Mouse (Mus musculus): ENCODE measurements around the gene Psap.
A peak's percentile ranks its signal among the peaks of the same experiment; 100 is the strongest.
"Not testable (repeated sequence)": the region's sequence is repeated elsewhere in the genome, so short reads cannot be mapped to it uniquely, and the experiment has no call there.

Gene Psap

DNA sequence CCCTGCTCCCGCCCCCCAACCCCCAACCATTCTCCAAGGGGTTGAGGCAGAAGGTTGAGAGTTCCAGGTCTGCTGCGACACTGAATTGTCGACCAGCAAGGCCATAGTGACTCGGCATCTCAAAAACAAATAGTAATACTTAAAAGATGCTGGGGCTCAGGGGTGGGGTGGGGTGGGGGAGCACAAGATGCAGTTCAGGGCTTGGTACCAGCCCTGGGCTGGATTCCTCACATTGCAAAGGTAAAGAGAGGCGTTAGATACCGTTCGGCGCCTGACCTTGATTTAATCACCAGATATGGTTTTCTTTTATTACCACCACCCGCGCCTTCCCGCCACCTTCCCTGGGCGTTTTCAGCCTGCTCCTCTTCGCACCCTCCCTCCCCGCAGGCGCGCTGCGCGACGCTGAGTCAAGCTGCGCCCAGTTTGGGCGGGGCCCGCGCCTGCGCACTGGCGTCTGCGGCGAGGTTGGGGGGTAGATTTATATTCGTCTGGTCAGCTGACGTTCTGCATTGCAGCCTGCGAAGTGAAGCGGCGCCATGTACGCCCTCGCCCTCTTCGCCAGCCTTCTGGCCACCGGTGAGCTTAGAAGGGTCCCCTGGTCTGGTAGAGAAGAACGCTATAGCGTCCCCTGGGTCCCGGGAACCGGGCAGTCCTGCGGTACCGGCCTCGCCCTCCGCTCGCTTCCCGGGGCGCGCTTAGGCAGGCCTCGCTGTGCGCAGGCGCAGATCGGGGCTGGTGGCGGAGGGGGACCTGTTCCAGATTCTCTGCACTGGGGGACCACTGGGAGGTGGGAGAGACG lies at the start of gene Psap:
Gene Psap, plus strand, starts transcription at position 421 of the 799 bp plus-strand sequence.
- peak; percentile 97 for DNase-seq (ENCODE audit: low read depth, low spot score)

- no peak for DNase-seq (ENCODE audit: low read depth, low spot score)
Measured at GRCm38 (mm10) chr10:60227666-60228065, 49.8 kb upstream of the Psap start.

DNA sequence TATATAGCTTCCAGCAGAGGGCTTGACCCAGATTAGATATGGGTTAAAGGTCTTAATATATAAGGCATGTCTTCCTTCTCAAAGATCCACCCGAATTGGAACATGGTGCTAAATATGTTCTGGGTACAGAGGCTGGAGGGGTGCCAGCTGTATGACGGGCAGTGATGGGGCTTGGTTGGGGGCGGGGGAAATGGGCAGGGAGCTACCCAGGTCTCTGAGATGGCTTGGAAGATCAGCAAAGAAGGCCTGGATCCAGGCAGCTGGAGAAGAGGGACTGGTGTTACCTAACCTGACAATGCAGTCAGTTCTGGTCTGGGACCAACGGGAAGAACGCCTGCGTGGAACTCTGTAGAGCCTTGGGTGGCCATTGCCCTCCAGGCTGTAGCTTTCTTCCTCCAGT lies 48.3 kb upstream of the Psap start:
- DNase-seq (ENCODE audit: low read depth, low spot score), result no peak

GRCm38 (mm10) chr10:60230321-60231088 lies 46.9 kb upstream of the Psap start:
- DNase-seq (ENCODE audit: low read depth, low spot score), result no peak

DNA sequence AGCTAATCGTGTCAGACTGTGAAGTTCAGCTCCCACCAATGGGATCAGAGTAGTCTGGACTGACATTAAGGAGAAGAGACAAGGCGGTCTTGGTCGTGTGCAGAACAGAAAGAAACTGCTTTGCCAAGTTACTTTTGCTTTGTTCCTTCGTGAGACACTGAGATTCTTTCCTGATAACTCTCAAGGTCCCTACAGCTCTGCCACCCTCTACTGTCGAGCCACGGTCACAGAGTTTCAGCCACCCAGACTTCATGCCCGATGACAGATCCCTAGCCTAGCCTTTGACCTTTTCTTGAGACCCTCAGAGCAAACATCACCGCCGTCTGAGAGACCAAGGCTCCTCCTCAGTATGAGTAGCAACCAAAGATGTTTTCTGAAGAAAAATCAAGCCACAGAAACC lies 43.4 kb upstream of the Psap start:
- DNase-seq (ENCODE audit: low read depth, low spot score), result no peak

- DNase-seq (ENCODE audit: low read depth, low spot score), result not testable (repeated sequence)
Measured at GRCm38 (mm10) chr10:60235876-60236275, 41.6 kb upstream of the Psap start.

DNA sequence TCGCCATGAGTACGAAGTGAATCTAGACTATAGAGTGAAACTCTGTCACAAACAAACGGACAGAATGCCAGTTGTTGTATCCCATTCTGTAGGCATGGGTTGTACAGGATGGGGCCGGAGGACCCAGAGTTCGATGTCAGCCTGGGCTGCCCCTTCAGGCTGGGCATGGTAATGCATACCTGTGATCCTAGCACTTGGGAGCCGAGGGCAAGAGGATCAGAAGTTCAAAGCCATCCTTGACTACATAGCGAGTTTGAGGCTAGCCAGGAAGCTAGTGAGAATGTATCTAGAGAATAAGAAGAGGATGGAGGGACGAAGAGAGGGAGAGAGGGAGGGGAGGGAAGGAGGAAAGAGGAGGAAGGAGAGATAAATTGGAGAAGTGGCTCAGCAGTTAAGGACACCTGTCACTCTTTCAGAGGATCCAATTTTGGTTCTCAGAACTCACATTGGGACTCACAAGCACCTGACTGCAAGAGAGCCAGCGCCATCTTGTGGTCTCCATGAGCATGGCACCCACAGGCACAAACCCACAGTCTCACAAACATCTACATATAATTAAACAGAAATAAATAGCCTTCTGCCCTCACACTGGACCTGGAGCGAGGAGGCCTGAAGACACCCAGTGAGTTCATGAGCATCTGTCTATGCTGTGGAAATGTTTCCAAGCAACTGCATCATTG lies 39.8 kb upstream of the Psap start:
- peak; percentile 64 for DNase-seq (ENCODE audit: low read depth, low spot score)

DNA sequence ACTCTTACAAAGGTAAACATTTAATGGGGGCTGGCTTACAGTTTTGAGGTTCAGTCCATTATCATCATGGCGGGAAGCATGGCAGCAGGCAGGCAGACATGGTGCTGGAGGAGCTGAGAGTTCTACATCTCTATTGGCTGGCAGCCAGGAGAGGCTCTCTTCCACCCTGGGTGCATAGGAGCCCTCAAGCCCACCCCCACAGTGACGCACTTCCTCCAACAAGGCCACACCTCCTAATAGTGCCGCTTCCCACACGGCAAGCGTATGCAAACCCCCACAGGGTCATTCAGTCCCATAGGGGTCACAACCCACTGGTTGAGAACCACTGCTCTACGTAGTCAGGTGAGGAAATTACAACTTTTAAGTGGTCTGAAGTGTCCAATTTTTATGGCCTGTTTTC lies 37.0 kb upstream of the Psap start:
- no peak for DNase-seq (ENCODE audit: low read depth, low spot score)

DNA sequence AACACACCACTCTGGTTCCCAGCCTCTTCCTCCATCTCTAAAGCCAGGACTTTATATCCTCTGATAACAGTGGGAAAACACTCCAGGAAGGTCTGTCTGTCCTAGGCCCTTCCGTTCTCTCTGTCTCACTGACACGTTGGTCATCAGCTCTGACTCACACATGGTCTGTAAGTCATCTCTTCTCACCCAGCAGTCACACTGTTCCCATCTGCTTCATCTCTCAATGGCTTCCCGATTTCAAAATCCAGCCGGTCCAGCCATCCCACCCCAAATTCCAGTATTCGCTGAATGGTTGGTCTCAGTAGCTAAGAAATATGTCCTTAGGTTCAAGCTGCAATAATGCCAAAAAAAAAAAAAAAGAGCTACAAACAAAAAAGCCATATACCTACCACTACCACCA lies 33.5 kb upstream of the Psap start:
- DNase-seq (ENCODE audit: low read depth, low spot score), result no peak

- DNase-seq (ENCODE audit: low read depth, low spot score), result peak; percentile 93
Measured at GRCm38 (mm10) chr10:60245041-60245440, 32.4 kb upstream of the Psap start.

DNA sequence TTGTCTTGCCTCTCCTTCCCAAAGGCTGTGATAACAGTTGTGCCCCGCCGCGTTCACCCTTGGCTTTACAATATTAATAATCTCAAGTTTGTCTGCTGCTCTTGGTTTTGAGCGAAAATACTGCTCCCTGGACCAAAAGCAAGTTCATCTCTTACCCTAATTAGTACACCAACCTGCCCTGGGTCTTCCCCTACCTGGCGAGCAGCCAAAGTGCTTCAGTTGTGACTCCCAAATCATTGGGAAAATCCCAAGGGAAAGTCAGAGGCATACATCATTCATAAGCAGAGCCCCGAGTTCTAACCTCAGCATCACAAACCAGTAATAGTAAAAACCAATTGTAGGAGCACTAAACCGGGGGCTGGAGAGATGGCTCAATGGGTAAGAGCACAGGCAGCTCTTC lies 31.8 kb upstream of the Psap start:
- DNase-seq (ENCODE audit: low read depth, low spot score), result no peak

DNA sequence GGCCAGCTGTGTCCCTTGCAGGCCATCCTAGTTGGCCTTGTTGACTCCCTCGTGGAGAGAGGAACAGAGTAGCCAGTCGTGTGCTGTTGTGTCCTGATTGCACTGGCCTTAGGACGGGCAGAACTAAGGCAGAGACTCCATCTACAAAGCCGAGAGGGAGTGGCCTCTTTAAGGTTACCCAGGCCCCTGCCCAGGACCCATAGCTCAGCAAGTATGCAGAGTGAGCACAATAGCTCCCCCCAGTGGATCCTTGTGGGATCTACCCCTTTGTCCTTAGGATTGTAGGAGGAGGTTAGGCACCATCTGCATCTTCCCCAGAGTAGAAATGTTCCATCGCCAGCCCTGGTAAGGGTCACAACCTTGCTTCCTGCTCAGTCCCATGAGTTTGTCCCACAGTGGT lies 30.9 kb upstream of the Psap start:
- DNase-seq (ENCODE audit: low read depth, low spot score), result peak; percentile 81

- not testable (repeated sequence) for DNase-seq (ENCODE audit: low read depth, low spot score)
Measured at GRCm38 (mm10) chr10:60248345-60248744, 29.1 kb upstream of the Psap start.

DNA sequence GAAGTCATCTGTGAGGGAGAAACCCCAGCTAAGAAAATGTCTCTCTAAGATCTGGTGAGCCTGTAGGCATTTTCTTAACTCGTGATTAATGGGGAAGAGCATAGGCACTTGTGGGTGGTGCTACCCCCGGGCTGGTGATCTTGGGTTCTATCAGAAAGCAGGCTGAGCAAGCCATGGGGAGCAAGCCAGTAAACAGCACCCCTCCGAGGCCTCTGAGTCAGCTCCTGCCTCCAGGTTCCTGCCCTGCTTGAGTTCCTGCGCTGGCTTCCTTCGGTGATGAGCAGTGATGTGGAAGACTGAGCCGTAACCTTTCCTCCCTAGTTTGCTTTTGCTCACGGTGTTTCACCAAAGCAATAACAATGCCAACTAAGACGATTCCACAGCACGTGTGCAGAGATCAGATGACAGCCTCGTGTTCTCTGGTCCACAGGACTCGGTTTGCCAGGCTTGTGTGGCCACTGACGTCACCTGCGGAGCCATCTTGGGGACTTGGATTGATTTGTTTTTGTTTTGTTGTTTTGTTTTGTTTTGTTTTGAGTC lies 26.9 kb upstream of the Psap start:
- no peak for DNase-seq (ENCODE audit: low read depth, low spot score)

DNA sequence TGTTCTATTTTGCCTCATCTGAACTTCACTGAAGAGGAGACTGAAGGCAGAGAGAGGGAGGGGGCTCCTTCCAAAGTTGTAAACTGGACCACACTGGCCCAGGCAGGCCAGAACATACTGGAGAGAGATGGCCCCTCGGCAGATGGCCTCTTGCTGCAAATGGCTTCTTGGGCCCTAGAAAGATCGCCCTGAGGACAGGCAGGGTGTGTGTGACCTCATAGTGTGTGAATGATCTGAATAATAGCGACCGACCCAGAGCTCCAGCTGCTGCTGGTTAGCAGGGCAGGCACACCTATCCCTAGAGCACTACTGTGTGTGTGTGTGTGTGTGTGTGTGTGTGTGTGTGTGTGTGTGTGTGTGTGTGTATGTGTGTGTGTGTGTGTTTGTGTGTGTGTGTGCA lies 25.2 kb upstream of the Psap start:
- DNase-seq (ENCODE audit: low read depth, low spot score), result no peak

- DNase-seq (ENCODE audit: low read depth, low spot score), result no peak
Measured at GRCm38 (mm10) chr10:60252606-60253005, 24.8 kb upstream of the Psap start.

GRCm38 (mm10) chr10:60256088-60256487 lies 21.3 kb upstream of the Psap start:
- no peak for DNase-seq (ENCODE audit: low read depth, low spot score)

- no peak for DNase-seq (ENCODE audit: low read depth, low spot score)
Measured at GRCm38 (mm10) chr10:60257261-60257825, 20.1 kb upstream of the Psap start.

DNA sequence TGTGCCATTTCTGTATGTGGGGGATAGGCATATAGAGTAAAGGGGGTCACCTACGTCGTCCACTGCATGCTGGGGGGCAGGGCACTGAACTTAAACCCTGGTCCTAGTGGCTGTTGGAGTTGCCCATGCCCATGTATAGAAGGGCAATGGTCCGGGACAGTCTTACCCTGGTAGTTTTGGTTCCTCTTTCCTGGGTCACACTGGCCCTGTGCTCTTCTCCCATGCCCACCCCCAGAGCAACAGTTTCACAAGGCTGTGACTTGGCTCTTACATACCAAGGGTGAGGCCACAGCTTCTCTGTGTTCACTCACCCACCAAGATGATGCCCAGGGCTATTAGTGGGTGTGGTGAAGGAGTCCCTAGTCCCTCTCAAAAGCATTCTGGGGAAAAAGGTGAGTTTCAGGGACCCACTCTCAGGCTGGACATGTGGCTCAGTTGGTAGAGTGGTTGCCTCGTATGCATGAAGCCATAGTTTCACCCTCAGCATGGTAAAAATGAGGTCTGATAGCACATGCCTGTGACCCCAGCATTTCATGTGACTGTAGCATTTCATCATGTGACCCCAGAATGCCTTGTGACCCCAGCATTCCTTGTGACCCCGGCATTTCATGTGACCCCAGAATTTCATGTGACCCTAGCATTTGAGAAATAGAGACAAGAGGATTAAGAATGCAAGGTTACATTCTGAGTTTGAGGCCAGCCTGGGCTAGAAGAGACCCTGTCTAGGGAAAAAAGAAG lies 16.7 kb upstream of the Psap start:
- no peak for DNase-seq (ENCODE audit: low read depth, low spot score)

DNA sequence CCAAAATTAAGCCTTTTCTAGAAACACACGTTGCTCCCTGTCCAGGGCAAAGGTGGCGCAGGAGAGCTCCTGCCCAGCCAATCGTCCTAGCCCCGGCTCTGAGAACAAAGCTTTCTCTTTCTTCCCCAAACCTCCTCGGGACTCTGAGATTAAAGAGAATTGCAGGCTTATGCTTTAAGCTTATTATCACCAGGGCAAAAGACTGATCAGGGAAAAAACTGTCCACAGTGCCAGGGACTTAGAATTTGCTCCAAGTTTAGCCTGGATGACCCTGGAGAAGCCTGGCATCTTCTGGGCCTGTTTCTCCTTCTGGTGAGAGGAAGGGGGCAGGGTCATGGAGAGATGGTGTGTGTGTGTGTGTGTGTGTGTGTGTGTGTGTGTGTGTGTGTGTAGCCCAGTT lies 15.9 kb upstream of the Psap start:
- no peak for DNase-seq (ENCODE audit: low read depth, low spot score)

- DNase-seq (ENCODE audit: low read depth, low spot score), result peak; percentile 40
Measured at GRCm38 (mm10) chr10:60262386-60262785, 15.0 kb upstream of the Psap start.
